Mouse (Mus musculus) c-Kit-positive CD71-positive TER-119-negative erythroid progenitor cells, embryonic 14.5 days (primary cell): ENCODE results near the gene Nfix.

Experiments
- DNase-seq: peaks from one replicate; pipeline ENCODE4 v3.0.0-alpha.2; 2013; ENCODE audit warnings: low read depth

Nfix gene

DNA sequence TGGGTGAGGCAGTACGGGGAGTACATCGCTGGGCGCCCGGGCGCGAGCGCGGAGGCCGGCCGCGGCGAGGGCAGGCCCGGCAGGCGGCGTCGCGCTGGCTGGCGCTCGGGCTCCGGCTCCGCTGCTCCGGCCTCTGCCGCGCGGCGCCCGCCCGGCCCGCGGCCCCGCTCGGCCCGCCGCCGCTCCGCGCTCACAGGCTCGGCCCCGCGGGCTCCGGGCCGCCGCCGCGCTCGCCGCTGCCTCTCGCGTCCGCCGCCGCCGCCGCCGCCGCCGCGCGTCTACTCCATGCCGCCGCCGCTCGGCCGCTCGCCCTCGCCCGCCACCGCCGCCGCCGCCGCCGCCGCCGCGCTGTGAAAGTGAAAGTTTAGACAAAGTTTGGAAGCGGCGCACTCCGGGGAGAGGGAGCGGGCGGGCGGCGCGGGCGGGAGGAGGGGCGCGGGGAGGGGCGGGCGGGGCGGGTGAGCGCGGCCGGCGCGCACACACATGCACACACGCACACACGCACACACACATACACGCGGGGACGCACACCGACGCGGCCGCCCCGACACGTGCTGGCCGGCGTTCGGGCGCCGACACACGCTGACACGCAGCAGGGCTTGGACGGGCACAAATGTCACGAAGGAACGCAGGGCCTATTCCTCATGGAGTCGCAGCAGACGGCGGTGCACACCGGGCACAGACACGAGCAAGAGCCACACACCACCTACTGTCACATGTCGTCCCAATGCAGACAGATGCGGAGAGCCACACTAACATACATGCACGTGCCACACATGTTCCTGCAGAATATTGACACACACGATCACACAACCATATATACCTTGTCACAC is at the start of gene Nfix:
TSS of gene Nfix (minus strand) at position 346 of the 833 bp plus-strand sequence.
- no peak for DNase-seq

DNA sequence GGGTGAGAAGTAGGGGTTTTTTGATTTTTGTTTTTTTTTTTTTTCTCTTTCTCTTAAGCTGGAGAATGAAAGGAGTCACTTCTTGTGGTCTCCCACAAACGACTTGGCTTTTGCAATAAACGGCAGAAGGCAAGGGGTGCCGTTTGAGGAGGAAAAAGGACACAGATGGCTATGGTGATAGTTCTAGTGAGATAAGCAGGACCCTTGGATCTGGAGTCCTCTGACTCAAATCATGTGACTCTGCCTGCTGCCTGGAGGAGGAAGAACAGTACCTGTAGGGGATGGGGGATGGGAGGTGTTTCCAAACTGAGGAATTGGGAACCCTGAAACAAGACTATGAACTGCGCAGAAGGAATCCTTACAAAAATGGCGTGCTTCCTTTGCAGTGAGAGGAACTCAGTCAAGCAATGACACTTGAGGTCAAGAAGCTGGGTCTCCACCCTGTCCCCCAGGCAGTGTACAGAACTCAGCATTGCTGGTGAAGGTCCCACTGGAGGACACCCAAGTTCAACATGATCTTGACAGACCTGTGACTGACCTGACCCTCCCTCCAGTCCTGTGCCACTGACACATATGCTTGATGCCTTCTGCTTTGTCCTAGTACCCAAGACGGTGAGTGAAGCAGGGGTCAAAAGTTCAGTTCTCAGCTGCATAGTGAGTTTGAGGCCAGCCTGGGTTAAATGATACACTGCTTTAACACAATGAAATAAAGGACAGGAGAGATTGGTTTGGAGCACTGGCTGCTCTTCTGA is 47.7 kb upstream of the Nfix start:
- no peak for DNase-seq

DNA sequence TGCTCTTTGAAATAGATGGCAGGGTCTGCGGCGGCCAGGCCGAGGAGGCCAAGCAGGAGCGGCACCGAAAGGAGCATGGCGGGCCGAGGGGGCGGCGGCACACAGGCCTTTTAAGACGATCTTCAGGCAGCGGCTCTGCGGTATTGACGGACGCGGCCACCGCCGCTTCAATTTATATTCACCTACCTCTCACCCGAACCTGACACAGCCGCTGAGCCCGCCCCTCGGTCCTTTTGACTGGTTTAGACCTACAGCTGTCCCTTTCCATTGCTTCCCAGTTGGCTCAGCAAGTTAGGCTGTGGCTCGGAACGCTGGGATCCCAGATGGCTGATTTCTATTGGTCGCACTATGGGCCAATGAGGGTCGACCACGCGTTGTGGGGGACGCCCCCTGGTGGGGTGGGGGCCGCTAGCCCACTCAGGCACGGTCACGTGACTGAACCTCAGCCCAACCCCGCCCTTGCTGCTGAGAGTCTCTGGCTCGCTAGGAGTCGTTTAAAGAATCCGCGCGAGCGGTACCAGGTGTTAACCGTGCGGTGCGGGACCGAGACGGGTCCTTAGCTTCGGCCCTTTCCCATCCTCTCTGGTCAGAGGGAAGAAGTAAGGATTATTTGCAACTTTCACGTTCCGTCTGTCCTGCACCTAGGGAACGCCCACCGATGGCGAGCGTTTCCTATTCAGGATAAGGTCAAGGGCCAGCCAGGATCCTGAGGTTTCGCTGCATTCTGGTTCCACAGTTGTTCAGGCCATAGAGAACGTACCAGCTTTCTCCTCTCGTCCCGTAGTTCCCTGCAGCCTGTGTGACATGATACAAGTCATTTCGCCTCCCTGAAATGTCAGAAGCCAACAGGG is 46.8 kb upstream of the Nfix start, which contains the start of gene Calr:
TSS of gene Calr (minus strand) at position 213 of the 851 bp plus-strand sequence.
- DNase-seq, result peak; percentile 100

DNA sequence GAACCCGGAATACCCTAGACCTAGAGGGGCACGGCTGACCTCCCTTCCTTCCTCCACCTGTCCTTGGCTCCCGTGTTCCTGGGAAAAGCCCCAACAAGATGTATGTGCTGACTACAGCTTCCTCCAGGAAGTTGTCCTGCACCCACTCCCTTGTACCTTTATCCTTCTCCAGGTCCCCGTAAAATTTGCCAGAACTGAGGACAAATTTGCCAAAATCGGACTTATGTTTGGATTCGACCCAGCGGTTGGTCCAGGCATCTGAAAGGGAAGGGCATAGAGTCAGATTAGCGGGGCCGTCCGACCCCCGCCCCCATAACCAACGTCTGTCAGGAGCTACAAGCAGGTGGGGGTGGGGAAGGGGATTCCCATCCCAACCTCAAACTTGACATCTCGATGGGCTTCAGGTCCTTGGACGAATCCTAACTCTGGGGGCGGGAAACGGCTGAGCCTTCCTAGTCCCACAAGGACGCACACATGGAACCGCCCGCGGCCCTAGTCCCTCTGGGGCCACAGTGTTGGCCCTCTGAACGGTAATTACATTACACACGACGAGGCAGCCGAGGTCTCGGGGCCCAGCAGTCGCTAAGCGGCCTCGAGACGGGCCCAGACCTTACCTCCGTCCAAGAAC is 46.1 kb upstream of the Nfix start:
- DNase-seq, result no peak

DNA sequence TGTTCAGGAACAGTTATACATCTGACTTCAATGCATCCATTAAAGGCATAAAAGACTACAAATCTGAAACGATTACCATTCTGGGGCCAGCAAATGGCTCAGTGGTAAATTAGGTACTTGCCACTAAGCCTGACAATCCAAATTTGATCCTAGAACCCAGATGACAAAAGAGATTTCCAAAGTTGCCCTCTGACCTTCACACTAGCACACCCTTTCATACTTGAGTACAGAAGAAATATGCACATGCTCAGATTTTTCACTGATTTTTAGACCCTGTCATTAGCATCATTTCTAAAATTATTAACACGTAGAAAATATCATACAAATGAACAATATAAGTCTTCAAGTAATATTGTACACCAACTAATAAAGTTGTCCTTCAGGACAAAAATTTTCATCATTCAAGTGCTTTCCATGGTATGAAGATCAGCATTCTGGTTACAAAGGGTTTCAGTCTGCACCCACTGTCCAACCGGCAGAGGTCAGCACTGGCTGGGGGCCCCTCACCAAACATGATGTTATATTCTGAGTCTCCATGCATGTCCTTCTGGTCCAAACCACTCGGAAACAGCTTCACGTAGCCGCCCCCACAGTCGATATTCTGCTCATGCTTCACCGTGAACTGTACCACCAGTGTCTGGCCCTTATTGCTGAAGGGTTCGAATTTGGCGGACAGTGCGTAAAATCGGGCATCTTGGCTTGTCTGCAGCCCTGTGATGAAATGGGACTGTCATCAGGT is 45.4 kb upstream of the Nfix start:
- no peak for DNase-seq

DNA sequence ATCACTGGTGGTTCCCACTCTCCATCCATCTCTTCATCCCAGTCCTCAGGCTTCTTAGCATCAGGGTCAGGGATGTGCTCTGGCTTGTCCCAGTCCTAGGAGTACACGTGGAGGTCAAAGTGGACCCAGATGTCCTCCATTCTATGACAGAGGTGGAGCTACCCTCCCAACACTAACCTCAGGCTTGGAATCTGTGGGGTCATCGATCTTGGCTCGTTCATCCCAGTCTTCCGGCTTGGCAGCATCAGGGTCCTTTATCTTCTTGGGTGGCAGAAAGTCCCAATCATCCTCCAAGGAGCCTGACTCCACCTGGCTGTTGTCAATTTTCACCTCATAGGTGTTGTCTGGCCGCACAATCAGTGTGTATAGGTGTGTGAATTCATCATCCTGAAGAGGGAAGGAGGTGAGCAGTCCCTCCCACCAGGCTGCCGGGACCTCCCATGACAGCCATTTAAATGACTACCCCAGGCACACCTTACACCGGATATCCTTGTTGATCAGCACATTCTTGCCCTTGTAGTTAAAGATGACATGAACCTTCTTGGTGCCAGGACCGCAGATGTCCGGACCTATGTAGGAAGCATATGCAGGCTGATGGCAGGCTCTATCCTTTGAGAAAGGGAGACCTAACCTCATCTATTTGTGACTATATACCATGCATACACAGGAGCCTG is 44.4 kb upstream of the Nfix start:
- DNase-seq, result no peak

DNA sequence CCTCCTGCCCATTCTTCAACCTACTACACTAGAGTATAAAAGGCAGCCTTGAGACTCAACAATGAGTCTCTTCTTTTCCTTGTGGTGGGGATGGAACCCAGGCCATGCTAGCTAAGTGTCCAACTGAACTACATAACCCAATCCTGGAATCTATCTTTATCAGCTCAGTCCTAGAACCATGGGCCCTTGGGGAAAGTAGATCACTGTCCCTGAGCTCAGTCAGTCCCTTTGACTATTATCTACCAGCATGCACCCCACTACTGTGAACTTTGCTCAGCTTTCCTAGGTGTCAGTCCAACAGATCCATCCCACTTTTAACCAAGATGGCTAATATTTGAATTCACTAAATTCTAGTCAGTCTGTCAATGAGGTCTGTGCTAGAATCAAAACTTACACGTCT is 41.4 kb upstream of the Nfix start:
- DNase-seq, result no peak

DNA sequence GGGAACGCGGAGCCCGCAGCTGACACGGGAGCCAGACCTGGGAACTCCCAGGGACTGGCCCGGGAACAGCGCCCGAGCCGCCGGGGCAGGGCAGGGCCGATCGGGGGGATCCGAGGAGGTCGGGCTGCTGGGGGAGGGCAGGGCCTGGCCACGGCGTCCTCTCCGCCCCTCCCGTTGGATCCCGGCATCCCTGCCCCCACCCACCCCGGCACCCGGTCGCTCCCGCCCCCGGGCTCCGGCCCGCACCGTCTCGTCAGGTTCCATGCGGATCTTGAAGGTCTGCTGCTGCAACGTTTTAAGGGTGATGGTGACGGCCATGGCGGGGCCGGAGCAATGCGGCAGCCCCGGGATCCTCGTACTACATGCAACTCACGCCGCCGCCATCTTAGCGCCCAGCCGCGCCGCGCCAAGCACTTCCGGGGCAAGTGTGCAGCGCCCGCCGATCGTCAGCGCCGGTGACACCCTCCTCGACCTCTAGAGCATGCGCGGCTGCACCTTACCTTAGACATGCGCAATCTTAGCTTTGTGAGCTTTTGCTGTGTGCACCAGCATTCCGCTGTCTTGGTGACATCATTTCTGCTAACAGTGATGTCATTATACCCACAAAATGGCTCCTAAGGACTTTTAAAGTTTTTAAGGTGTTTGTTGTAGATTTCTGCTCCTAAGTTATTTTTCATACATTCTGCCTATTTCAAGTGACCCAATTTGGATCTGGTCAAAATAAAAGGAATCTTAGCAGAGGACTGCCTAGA is 40.3 kb upstream of the Nfix start, which contains the start of gene Rad23a:
TSS of gene Rad23a (minus strand) at position 418 of the 752 bp plus-strand sequence.
- peak; percentile 94 for DNase-seq

DNA sequence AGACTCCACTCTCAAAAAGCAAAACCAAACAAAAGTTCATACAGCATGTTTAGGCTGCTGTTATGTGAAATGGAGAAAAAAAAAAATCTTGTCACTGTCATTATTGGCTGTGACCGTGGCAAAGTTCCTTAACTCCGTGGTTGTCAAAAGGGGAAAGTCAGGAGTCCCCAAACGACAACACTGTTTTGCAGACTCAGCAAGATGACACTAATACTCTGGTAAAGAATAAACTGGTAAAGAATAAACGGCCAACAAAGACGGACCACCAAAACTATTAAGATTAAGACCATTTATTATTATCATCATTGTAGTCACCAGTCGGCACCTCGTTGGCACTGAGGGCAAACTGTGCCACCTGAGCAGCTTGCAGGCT is 39.7 kb upstream of the Nfix start:
- DNase-seq, result no peak

DNA sequence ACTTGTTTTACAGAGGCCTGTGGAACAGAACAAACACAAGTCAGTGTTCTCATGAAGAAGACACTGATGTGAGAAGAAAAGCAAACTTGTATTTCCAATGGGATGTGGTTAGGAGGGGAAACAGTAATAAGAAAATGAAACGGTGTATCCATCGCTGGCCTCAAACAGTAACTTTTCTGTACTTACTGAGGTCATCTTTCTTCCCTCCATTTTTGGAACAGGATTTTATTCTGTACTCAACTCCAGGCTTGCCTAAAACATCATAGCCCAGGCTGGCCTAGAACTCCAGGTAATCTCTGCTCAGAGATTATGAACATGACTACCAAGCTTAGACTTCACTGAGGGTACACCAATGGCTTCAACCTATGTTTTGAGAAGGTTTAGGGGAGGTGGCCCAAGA is 39.3 kb upstream of the Nfix start:
- DNase-seq, result no peak

DNA sequence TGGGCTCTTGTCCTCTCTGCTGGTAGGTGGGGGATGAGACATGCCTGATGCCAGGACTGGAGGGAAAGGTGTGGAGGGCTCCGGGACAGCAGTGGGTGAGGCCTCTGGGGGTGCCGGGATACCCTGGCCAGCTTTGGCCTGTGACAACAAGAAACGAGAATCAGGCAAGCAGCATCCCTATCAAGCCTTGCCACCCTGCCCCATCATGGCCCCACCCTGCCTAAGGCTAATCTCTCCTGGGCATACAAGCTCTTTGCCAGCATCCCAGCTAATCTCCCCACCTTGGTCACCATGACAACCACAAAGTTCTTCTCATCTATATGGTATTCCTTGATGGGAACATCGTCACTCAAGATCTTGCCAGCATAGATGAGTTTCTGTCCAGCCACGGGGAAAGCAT is 38.4 kb upstream of the Nfix start:
- DNase-seq, result peak; percentile 81

DNA sequence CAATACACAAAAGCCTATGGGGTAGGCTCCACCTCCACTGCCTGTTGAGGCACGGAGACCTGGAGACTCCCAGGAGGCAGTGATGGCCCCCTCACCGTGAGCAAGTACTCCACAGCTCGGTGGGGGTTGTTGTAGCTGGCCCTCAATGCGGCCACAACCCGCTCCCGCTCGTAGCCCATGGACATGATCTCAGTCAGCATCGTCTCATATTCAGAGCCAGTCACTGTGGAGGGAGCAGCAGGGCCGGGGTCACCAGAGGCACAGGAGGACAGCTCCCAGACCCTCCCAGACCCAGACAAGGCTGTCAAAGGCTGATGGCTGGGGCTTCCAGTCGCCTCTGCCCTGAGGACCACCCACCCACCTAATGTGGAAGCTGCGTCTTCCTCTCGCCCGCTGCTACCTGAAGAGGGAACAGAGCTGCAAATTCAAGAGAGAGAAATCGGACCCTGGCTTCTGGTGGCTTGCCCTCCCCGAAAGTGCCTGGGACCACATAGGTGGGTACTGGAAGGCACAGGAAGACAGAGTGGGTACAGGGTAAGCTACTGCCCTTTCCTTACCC is 37.8 kb upstream of the Nfix start:
- DNase-seq, result no peak

DNA sequence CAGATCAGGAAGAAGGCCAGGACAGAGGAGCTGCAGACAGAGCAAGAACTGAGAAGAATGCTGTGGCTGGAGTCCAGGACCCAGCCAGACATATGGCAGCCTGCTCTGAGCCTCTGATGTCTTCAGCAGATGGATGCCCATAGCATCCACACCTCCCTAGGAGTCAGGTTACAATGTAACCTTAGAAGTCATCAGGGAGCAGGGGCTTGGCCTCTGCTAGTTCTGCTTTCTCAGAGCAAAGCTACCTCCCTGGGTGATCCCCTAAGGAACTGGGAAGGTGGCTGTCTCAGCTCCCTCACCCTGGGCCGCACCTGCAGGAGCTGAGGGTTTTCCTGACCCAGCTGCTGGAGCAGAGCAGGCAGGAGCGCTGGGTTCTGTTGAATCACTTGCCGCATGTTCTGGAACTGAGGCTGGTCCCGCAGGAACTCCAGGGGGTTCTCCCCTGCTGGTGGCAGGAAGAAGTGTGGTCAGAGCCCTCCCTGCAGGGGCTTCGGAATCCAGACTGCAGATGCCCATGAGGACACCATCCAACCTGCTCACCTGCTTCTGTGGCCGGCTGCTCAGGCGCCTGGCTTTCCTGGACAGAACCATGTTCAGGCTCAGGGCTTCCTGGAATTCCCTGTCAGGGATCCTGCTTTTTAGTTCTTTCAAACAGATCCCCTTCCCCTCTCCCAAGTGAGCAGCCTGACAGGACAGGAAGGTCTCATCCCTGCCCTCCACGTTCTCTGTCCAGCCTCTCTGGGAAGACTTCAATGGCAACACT is 37.2 kb upstream of the Nfix start:
- DNase-seq, result no peak

DNA sequence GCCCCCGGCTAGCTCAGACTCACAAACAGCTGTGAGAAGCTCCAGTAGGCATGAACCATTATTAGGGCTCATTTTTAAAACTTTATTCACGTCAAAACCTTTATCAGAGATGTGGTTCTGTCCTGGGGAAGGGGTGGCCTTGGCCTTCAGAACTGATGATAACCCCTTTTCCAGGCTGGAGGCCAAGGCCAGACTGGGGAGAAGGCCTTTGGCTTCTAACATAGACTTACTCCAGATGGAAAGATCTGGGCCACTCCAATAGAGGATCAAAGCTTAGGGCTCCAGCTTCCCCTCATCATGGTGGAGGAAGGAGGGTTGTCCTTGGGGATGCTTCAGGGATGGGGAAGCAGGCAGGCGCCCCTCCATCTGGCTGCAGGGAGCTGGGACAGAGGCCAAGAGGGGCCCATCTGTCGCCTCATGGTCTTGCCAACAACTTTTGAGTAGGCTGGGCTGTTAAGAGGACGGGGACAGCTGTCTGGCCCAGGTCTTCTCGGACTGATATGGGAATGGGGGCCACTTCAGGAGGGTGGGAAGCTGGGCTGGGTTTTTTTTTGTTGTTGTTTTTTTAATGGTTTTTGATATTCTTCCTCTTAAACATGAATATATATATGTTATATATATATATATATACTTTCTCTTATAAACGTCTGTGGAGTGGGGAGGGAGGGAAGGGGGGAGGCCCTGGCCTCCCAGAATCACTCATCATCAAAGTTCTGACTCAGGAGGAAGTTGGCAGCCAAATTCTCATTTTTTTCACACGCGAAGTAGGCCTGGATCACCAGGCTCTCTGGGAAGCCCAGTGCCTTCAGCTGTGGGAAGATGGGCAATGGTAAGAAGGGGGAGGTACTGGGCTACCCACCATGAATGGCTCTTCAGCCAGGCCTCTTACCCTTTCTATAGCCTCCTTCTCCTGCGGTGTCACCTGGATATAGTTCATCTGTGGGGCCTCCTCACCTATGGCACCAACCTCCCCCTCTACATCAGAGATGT is 35.0 kb upstream of the Nfix start:
- no peak for DNase-seq

DNA sequence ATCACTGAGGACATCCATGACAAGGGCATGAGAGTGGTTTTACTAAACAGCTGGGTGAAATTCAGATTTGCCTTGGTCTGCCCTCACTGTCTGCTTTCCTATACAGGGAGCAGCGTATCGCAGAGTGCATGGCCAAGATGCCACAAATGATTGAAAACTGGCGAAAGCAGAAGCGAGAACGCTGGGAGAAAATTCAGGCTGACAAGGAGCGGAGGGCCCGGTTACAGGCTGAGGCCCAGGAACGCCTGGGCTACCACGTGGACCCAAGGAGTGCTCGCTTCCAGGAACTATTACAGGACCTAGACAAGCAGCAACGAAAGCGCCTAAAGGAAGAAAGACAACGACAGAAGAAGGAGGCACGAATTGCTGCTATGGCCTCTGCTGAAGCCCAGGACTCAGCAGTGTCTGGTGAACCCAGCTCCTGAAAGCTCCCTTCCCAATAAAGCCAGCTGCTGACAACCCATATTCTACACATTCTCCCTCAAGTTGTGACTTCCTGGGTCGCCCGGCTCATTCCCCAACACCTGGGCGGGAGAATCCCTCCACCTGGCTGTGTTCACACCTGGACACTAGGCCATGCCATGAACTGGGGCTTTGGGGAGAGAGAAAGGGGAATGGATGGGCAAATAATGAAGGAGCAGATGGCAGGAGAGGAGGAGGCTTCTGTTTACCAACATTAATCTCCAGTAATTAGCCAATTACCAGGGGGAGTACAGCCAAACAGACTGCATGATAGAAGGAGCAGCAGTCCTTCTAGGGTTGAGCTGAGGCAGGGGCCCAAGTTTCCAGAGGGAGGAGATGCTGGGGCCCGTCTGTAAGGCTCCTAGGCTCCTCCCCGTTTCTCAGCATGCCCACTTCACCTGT is 34.1 kb upstream of the Nfix start:
- no peak for DNase-seq
